Mouse (Mus musculus): ENCODE results near the gene Slc2a6. TPM values are rescaled to one million over a fixed set of nuclear protein-coding genes. Genes with fewer than 3 reads are reported as not detected.

The Slc2a6 gene
- total and polyA plus RNA-seq, 3 experiments, result 2.6 to 3.2 TPM; not detected in 1

- H3K27ac ChIP-seq (ENCODE audit: control insufficient read depth, low read depth, low read length), result no peak overlapping the region
- H3K27me3 ChIP-seq (ENCODE audit: control insufficient read depth in 1 of 2, insufficient read depth in 2 of 2, low read length in 2 of 2), result peaks cover 19 to 24% of the 10 kb centered on the region in 2 experiments
Measured at GRCm38 (mm10) chr2:27049408-27049807, 21.6 kb upstream of the Slc2a6 start.

DNA sequence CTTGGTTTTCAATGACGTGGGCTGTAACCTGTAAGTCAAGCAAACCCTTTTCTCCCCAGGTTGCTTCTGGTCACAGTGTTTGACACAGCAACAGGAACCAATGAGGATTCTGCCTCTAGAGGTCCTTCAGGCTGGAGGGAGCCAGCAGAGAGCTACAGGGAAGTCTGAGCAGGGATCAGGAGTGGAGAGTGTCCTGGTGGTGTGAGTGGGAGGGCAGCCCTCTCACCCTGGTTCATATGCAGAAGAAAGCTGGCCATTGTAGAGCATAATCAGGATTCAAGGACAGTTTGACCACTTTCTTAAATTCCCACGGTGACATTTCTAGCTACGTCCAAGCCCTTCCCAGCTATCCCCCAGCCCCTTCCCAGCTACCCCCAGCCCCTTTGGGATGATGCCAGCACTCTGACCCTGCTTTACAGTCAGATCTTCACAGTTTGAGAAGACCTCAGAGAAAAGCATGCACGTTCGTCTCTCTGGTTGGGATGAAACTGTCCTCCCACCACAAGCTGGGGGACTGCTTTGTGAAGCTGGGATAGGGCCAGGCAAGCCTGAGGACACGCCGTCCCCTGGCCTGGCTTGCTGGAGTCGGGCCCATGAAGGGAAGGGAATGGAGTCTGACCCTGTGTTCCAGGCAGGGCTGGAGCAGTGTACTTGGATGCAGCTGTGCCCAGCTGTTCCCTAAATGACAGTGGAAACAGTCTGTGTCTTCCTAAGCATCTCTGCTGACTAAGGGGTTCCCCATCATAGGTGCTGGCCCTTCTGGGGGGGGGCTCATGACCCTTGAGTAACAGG is 18.4 kb upstream of the Slc2a6 start:
- TF ChIP-seq ZNF384 (IDR thresholded peaks at IDR 0.05; ENCODE audit: low read depth, low read length) (no peak), TAL1 (IDR thresholded peaks at IDR 0.05; ENCODE audit: low read length) (no peak), POLR2AphosphoS2 (IDR thresholded peaks at IDR 0.05; ENCODE audit: low read length) (no peak)
- peaks cover 12 to 21% of the 10 kb centered on the region in 2 experiments for H3K27me3 ChIP-seq (ENCODE audit: control insufficient read depth in 1 of 2, insufficient read depth in 2 of 2, low read length in 2 of 2)
- no peaks in the 10 kb centered on the region for H3K79me2 ChIP-seq (ENCODE audit: control insufficient read depth, insufficient read depth, low read length, poor library complexity)

More at GRCm38 (mm10) chr2:27049408-27049807, 21.6 kb upstream of the Slc2a6 start:
- H3K9me3 ChIP-seq (replicated peaks; ENCODE audit: insufficient read depth, low read length), result no peaks in the 10 kb centered on the region
- no peak overlapping the region for H3K4me3 ChIP-seq (ENCODE audit: control insufficient read depth in 1 of 2, insufficient read depth in 1 of 2, low read depth in 2 of 2, low read length in 2 of 2)
- no peaks in the 10 kb centered on the region for H3K79me2 ChIP-seq (ENCODE audit: control insufficient read depth, insufficient read depth, low read length, poor library complexity)
- no peak for DNase-seq (ENCODE audit: low read depth, low spot score)
- TF ChIP-seq POLR2AphosphoS2 (IDR thresholded peaks at IDR 0.05; ENCODE audit: low read length) (no peak), NELFE (IDR thresholded peaks at IDR 0.05; ENCODE audit: low read depth, low read length) (no peak), HCFC1 (IDR thresholded peaks at IDR 0.05; ENCODE audit: low read depth, low read length) (no peak), ELF1 (IDR thresholded peaks at IDR 0.05; ENCODE audit: low read depth, low read length) (no peak), KAT2A (conservative IDR thresholded peaks at IDR 0.05; ENCODE audit: low read depth, low read length) (no peak), JUND (IDR thresholded peaks at IDR 0.05; ENCODE audit: low read depth, low read length) (no peak), MAX (IDR thresholded peaks at IDR 0.05; ENCODE audit: low read length) (no peak), USF1 (IDR thresholded peaks at IDR 0.05; ENCODE audit: low read depth, low read length) (no peak), MYC (IDR thresholded peaks at IDR 0.05; ENCODE audit: low read depth, low read length) (no peak)
- H3K36me3 ChIP-seq (ENCODE audit: control insufficient read depth in 1 of 2, insufficient read depth in 2 of 2, low read length in 2 of 2), result no peaks in the 10 kb centered on the region
- H3K9ac ChIP-seq (ENCODE audit: control insufficient read depth, low read depth, low read length, poor library complexity, severe bottlenecking), result no peak overlapping the region
- no peaks in the 10 kb centered on the region for H3K4me1 ChIP-seq (ENCODE audit: control insufficient read depth in 1 of 2, insufficient read depth in 2 of 2, low read length in 2 of 2)

DNA sequence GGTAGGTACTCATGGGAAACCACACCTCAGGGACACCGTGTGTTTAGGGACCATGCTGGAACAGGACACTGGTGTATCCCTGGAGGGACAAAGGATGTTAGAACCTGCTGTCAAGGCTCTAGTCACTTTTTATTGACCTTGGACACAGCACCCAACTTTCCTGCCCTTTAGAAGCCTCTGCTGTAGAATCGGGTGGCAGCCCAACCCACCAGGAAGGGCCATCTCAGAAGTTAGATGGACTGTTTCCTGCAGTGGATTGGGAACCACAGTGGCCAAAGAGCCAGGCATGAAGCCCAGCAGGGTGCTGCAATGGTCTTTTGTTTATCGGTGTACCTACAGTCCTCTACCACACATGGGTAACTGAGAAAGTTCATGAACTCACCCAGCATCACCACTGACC is 16.8 kb upstream of the Slc2a6 start:
- Histone ChIP-seq H3K4me1 (ENCODE audit: control insufficient read depth in 1 of 2, insufficient read depth in 2 of 2, low read length in 2 of 2) (no peaks in the 10 kb centered on the region), H3K9ac (ENCODE audit: control insufficient read depth, low read depth, low read length, poor library complexity, severe bottlenecking) (no peak overlapping the region), H3K36me3 (ENCODE audit: control insufficient read depth in 1 of 2, insufficient read depth in 2 of 2, low read length in 2 of 2) (no peaks in the 10 kb centered on the region), H3K4me3 (ENCODE audit: control insufficient read depth in 1 of 2, insufficient read depth in 1 of 2, low read depth in 2 of 2, low read length in 2 of 2) (no peak overlapping the region), H3K27ac (ENCODE audit: control insufficient read depth, low read depth, low read length) (no peak overlapping the region), H3K27me3 (ENCODE audit: control insufficient read depth in 1 of 2, insufficient read depth in 2 of 2, low read length in 2 of 2) (peaks cover 9 to 21% of the 10 kb centered on the region in 2 experiments), H3K79me2 (ENCODE audit: control insufficient read depth, insufficient read depth, low read length, poor library complexity) (no peaks in the 10 kb centered on the region), H3K9me3 (replicated peaks; ENCODE audit: insufficient read depth, low read length) (no peaks in the 10 kb centered on the region)
- TF ChIP-seq GABPA (IDR thresholded peaks at IDR 0.05; ENCODE audit: low read depth, low read length) (no peak), RCOR1 (IDR thresholded peaks at IDR 0.05; ENCODE audit: low read depth, low read length) (no peak), USF2 (IDR thresholded peaks at IDR 0.05; ENCODE audit: borderline replicate concordance in 1 of 2, insufficient read depth in 1 of 2, low read depth in 1 of 2, low read length in 2 of 2) (no peak), MYB (IDR thresholded peaks at IDR 0.05; ENCODE audit: low read depth, low read length) (no peak), CTCF (IDR thresholded peaks at IDR 0.05 in 2 of 3, conservative IDR thresholded peaks at IDR 0.05 in 1 of 3; ENCODE audit: control insufficient read depth in 1 of 3, insufficient read depth in 1 of 3, low read depth in 2 of 3, low read length in 3 of 3, poor library complexity in 1 of 3, severe bottlenecking in 1 of 3) (no peak), CHD1 (IDR thresholded peaks at IDR 0.05; ENCODE audit: low read depth, low read length) (no peak), TCF12 (IDR thresholded peaks at IDR 0.05; ENCODE audit: low read depth, low read length) (no peak), NRF1 (IDR thresholded peaks at IDR 0.05; ENCODE audit: insufficient read depth, low read depth, low read length, poor library complexity, severe bottlenecking) (no peak)
- no peak for DNase-seq (ENCODE audit: low read depth, low spot score)

More for the DNA sequence above, 18.4 kb upstream of the Slc2a6 start:
- Histone ChIP-seq H3K27ac (ENCODE audit: control insufficient read depth, low read depth, low read length) (no peak overlapping the region), H3K4me1 (ENCODE audit: control insufficient read depth in 1 of 2, insufficient read depth in 2 of 2, low read length in 2 of 2) (no peaks in the 10 kb centered on the region), H3K9ac (ENCODE audit: control insufficient read depth, low read depth, low read length, poor library complexity, severe bottlenecking) (no peak overlapping the region), H3K9me3 (replicated peaks; ENCODE audit: insufficient read depth, low read length) (no peaks in the 10 kb centered on the region), H3K36me3 (ENCODE audit: control insufficient read depth in 1 of 2, insufficient read depth in 2 of 2, low read length in 2 of 2) (no peaks in the 10 kb centered on the region), H3K4me3 (ENCODE audit: control insufficient read depth in 1 of 2, insufficient read depth in 1 of 2, low read depth in 2 of 2, low read length in 2 of 2) (no peak overlapping the region)
- DNase-seq (ENCODE audit: low read depth, low spot score), result no peak
